Mouse (Mus musculus): ENCODE data around the gene Heatr5b. TPM values are rescaled to one million over a fixed set of nuclear protein-coding genes. Genes with fewer than 3 reads are reported as not detected.
A peak's percentile ranks its signal among the peaks of the same experiment; 100 is the strongest.

Heatr5b gene
- 12.7 and 13.2 TPM in 2 replicates for polyA plus RNA-seq (2015; fragmentation: Nextera tagmentation; extraction: Ambion mirVana)

DNA sequence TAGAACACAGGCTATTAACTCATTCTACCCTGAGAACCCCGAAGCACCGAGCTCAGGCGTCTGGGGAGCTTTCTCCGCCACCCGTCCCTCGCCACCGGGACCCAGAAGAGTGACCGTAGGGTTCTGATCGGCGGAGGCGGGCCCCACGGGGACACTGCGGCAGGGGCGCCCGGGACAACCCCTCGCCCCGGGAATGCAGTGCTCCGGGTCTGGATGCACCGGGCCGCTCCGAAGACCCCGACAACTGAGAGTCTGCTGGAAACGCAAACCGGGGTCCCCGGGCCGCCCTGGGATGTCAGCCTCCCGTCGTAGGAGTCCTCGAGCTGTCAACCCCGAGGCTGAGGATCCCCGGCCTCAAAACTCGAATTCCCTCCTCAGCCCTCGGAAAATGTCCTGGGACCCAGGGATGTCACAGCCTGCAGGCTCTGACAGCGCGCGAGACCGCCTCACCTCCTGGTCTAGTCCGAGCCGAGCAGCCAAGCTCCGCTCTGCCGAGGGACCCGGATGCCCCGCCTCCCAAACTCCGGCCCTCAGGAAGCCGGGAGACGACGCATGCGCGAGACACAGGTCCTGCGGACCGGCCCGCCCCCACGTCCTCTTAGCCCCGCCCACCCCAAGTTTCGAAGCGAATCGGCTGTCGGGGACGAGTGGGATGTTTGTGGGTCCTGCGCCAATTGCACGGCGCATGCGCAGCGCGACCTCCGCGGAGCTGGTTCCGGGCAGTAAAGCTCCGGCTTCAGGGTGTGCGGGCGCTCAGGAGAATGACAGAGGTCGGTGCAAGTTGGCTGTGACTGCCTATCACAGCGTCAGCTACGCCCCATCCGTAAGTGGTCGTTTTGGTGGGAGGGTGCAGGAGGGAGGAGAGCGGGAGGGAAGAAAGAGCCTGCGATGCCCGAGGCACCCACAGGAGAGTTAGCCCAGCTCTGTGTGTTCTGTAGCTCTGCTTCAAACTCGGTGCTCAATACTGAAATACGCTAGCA lies at the start of gene Heatr5b, which contains the start of gene Gpatch11:
Gene Heatr5b, minus strand, starts transcription at position 509 of the 980 bp plus-strand sequence.
Gene Gpatch11, plus strand, starts transcription at position 712 of the 980 bp plus-strand sequence.
- Histone ChIP-seq H3K4me3 (peak within 1 kb of the TSS; percentile 73), H3K36me3 (peaks cover 16% of the 10 kb centered on the region), H3K27me3 (no peaks in the 10 kb centered on the region), H3K4me1 (0 out of 2 replicates have a peak, but pooled peaks cover 3% of the 10 kb centered on the region), H3K27ac (peak within 1 kb of the TSS; percentile 83), H3K9ac (peak within 1 kb of the TSS; percentile 86), H3K9me3 (no peaks in the 10 kb centered on the region), H3K4me2 (peak within 1 kb of the TSS; percentile 85)
- under 1% methylated on average over 80 of the region's 81 CpGs for WGBS
- peak; percentile 98 for ATAC-seq (ENCODE audit: borderline replicate concordance, extremely low read depth, low FRiP score, low TSS enrichment)

DNA sequence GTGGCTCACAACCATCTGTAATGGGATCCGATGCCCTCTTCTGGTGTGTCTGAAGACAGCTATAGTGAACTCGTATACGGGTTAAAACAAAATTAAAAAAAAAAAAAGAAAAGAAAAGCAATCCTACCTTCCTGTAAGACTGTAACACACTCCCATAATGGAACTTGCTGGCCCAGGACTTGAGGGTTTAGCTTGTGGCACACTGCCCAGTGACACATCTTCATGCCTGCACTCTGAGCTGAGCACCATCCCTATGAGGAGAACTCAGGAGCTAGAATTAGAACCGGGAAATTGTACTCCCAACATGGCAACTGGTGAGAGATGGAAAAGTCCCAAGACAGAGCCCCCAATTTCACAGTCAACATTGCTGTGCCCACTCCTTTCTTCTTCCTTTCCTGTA lies 48.1 kb upstream of the Heatr5b start:
- no peak for ATAC-seq (ENCODE audit: borderline replicate concordance, extremely low read depth, low FRiP score, low TSS enrichment)
- H3K9ac ChIP-seq: no peak overlapping the region
- WGBS: 81% methylated on average over 4 of the region's 4 CpGs

DNA sequence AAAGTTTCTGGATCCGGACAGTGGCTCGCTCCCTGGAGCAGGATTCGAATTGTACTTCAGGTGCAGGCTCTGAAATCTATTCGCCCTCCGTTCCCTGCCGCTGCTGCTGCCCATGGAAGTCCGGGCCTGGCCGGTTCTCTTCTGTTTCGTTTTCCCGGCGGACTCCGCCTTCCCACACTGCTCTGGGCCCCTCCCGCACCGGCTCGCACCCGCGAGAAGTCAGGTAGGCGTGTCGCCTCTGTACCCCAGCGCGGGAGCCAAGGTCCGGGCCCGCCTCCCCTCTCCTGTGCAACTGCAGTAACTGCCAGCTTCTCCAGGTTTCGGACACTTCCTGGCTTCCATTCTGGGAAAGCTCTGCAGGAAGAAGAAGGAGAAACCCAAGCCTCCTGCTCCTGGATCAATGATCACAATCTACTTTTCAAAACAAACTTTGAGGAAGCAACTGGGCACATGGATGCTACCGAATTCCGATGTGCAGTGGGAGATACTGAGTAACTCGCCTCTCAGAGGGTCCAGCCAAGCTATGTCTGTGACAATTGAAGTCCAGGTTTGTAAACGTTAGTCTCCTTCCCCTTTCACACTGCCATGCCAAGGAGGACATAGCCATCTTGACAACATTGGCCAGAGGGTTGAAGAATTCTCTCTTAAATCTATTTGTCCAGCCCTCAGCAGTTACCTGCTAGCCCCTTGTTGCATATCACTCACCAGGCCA lies 47.4 kb upstream of the Heatr5b start, which contains the start of gene Eif2ak2:
Gene Eif2ak2, minus strand, starts transcription at position 173 of the 712 bp plus-strand sequence.
- peak; percentile 97 for ATAC-seq (ENCODE audit: borderline replicate concordance, extremely low read depth, low FRiP score, low TSS enrichment)
- Histone ChIP-seq H3K9me3 (no peaks in the 10 kb centered on the region), H3K27me3 (no peaks in the 10 kb centered on the region), H3K4me1 (peaks cover 15% of the 10 kb centered on the region; the same call in 1 of the 2 replicates), H3K4me3 (peak within 1 kb of the TSS; percentile 72), H3K4me2 (peak within 1 kb of the TSS; percentile 72), H3K27ac (peak within 1 kb of the TSS; percentile 91), H3K36me3 (peaks cover 10% of the 10 kb centered on the region; the same call in 1 of the 2 replicates), H3K9ac (peak within 1 kb of the TSS; percentile 74)
- WGBS: under 1% methylated on average over 28 of the region's 28 CpGs

More for the DNA sequence above, 48.1 kb upstream of the Heatr5b start:
- Histone ChIP-seq H3K36me3 (peaks cover 3% of the 10 kb centered on the region; the same call in 1 of the 2 replicates), H3K9me3 (no peaks in the 10 kb centered on the region), H3K4me1 (peaks cover 15% of the 10 kb centered on the region; the same call in 1 of the 2 replicates), H3K27ac (no peak overlapping the region), H3K4me2 (no peak overlapping the region), H3K27me3 (no peaks in the 10 kb centered on the region), H3K4me3 (no peak overlapping the region)

DNA sequence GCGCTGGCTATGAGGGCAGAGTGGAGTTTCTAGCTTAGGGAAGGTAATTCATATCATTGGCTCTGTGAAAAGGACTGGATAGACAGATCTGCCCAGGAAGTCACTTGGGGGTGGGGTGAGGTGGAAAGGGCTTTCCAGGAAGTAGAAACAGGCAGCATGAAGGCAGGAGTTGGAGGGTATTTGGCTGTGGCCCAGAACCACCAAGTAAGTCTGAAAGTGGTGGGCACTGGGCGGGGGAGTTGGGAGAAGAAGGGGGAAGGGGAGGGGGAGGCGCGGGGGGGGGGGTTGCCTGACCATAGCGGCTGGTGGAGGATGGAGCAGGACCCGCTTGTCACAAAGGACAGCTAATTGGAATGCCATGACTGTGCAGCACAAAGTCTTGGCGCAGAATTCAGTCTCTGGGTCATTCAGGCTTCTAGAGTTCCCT lies 46.7 kb upstream of the Heatr5b start:
- Histone ChIP-seq H3K36me3 (peaks cover 12% of the 10 kb centered on the region; the same call in 1 of the 2 replicates), H3K4me2 (peak overlapping the region; percentile 72), H3K27ac (peak overlapping the region; percentile 91), H3K4me1 (peaks cover 15% of the 10 kb centered on the region; the same call in 1 of the 2 replicates), H3K9me3 (no peaks in the 10 kb centered on the region), H3K9ac (peak overlapping the region; percentile 74), H3K27me3 (no peaks in the 10 kb centered on the region), H3K4me3 (peak overlapping the region; percentile 72)
- WGBS: 19% methylated on average over 3 of the region's 7 CpGs
- ATAC-seq (ENCODE audit: borderline replicate concordance, extremely low read depth, low FRiP score, low TSS enrichment): peak; percentile 44

DNA sequence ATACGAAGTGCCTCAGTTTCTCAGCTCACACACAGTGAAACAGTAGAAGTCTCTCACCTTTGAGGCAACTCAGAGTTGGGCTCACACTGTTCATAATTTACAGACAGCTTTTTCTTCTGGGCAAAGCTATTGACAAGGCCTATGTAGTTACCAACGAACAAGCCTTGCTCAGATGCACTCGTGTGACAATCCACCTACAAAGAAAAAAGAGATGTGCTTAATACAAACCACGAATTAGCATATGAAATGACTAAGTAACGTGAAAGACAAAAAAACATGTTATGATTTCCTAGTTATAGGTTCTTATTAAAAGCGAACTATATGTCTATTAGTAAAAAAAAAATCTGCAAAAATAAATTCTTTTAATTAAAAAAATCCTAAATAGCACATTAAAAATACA lies 38.7 kb upstream of the Heatr5b start:
- 90% methylated on average over 6 of the region's 6 CpGs for WGBS
- Histone ChIP-seq H3K4me2 (no peak overlapping the region), H3K9me3 (no peaks in the 10 kb centered on the region), H3K9ac (no peak overlapping the region), H3K4me3 (no peak overlapping the region), H3K36me3 (peaks cover 31% of the 10 kb centered on the region), H3K27me3 (no peaks in the 10 kb centered on the region), H3K4me1 (no peaks in the 10 kb centered on the region), H3K27ac (no peak overlapping the region)
- ATAC-seq (ENCODE audit: borderline replicate concordance, extremely low read depth, low FRiP score, low TSS enrichment): no peak

DNA sequence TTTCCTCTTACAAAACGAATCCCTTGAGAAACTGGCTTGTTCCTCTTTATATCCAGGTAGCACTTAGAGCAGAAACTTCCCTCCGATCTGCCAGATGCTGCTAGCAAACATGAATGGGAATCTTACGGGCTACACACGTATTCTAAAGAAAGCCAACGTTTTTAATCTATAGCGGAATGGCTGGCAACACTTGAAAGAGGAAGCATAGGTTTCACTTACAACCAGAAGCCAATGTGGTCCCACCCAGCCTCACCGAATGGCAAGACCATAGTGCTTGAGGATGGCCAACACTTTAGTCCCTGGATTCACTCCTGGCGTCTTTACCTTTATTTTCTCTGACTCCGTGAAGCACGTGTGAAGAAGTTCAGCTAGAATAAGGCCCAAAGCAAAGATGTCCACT lies 21.1 kb upstream of the Heatr5b start:
- WGBS: 83% methylated on average over 10 of the region's 10 CpGs
- Histone ChIP-seq H3K9ac (no peak overlapping the region), H3K27me3 (no peaks in the 10 kb centered on the region), H3K36me3 (peaks cover 17% of the 10 kb centered on the region), H3K9me3 (no peaks in the 10 kb centered on the region), H3K4me2 (no peak overlapping the region), H3K27ac (no peak overlapping the region), H3K4me3 (no peak overlapping the region), H3K4me1 (no peaks in the 10 kb centered on the region)
- no peak for ATAC-seq (ENCODE audit: borderline replicate concordance, extremely low read depth, low FRiP score, low TSS enrichment)

DNA sequence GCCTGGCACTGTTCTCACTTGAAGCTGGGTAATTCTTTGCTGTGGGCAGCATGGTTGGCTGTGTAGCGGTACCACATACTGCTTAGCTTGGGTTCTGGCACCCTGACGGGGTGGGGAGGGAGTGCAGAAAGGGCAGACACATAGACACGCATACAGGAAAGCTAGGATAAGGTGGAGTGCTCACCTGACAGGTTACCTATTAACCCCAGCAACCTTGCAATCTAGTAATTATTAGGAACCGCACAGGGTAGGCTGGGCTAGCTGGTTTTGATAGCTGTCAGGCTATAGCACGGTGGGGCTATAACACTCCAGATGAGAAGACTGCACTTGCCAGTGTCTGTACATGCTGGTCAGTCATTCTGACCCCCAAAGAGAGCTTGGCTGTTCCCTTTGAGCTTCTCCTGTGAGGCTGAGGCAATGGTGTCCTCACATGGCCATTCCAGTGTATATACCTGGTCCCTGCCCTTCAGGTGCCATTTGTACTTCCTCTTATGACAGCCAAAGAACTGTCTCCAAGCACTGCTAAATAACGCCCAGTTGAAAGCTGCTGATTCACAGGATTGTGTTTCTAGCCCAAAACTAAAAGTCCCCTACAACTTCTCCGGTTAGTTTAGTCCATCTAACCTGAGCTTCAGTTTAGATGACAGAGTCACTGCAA lies 7.2 kb upstream of the Heatr5b start:
- no peak overlapping the region for H3K4me3 ChIP-seq
- no peak for ATAC-seq (ENCODE audit: borderline replicate concordance, extremely low read depth, low FRiP score, low TSS enrichment)
- no peaks in the 10 kb centered on the region for H3K4me1 ChIP-seq
- no peak overlapping the region for H3K9ac ChIP-seq
- no peak overlapping the region for H3K4me2 ChIP-seq
- H3K36me3 ChIP-seq: peaks cover 60% of the 10 kb centered on the region
- H3K9me3 ChIP-seq: no peaks in the 10 kb centered on the region
- 87% methylated on average over 7 of the region's 7 CpGs for WGBS
- no peak overlapping the region for H3K27ac ChIP-seq
- H3K27me3 ChIP-seq: no peaks in the 10 kb centered on the region

DNA sequence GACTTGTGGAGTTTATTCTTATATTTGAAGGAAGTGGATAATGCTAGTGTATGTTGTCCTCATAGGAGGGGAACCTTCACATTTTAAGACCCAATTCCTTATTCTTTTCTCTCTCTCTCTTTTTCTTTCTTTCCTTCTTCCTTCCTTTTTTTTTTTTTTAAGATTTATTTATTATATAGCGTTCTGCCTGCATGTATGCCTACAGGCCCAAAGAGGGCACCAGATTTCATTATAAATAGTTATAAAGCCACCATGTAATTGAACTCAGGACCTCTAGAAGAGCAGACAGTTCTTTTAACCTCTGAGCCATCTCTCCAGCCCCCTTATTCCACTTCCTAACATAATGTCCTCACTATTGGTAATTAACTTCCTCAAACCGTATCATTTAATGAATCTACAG lies 892 bp upstream of the Heatr5b start:
- Histone ChIP-seq H3K4me1 (0 out of 2 replicates have a peak, but pooled peaks cover 3% of the 10 kb centered on the region), H3K4me2 (peak overlapping the region; percentile 71), H3K27ac (peak overlapping the region; percentile 81), H3K9me3 (no peaks in the 10 kb centered on the region), H3K36me3 (peaks cover 19% of the 10 kb centered on the region), H3K4me3 (peak overlapping the region; percentile 73), H3K9ac (peak overlapping the region; percentile 50), H3K27me3 (no peaks in the 10 kb centered on the region)
- 26% methylated on average over 2 of the region's 2 CpGs for WGBS
- no peak for ATAC-seq (ENCODE audit: borderline replicate concordance, extremely low read depth, low FRiP score, low TSS enrichment)

DNA sequence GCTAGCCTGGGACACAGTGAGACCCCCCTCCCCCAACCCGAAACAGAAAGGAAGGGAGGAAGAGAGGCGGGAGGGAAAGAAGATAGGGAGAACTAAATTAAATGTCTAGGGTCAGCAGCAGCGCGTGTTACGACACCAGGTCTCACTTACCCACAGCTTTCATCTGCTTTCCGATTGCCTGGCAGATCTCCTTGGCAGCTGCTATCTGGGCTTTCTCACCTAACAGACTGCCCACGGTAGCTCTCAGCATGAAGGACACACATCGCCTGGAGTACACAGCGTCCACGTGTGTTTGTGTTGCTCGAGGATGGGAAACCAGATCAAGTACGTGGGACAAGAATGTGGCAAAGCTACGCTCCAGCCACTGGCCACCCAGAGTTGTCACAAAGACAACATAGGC lies 10.8 kb downstream of the Heatr5b start:
- no peak overlapping the region for H3K27ac ChIP-seq
- no peaks in the 10 kb centered on the region for H3K4me1 ChIP-seq
- peaks cover 34% of the 10 kb centered on the region; the same call in 1 of the 2 replicates for H3K36me3 ChIP-seq
- H3K9me3 ChIP-seq: no peaks in the 10 kb centered on the region
- no peak overlapping the region for H3K4me3 ChIP-seq
- H3K4me2 ChIP-seq: no peak overlapping the region
- ATAC-seq (ENCODE audit: borderline replicate concordance, extremely low read depth, low FRiP score, low TSS enrichment): no peak
- 80% methylated on average over 13 of the region's 13 CpGs for WGBS
- H3K9ac ChIP-seq: no peak overlapping the region
- no peaks in the 10 kb centered on the region for H3K27me3 ChIP-seq

DNA sequence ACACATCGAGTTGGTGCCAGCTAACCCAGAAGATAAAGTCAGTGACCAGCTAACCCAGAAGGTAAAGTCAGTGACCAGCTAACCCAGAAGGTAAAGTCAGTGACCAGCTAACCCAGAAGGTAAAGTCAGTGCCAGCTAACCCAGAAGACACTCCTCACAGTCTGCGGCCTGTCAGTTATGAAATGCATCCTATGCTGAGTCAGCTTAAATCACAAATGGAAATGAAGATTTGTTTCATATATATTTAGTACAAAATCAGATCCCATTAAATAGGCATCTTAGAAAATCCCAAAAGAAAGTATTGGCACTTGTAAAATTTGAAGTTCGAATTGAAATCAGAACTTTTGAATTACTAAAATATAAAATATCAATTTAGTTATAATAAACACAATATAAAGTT lies 25.6 kb downstream of the Heatr5b start:
- no peak overlapping the region for H3K4me3 ChIP-seq
- no peak overlapping the region for H3K27ac ChIP-seq
- H3K36me3 ChIP-seq: peaks cover 13% of the 10 kb centered on the region
- H3K4me2 ChIP-seq: no peak overlapping the region
- no peaks in the 10 kb centered on the region for H3K4me1 ChIP-seq
- H3K9ac ChIP-seq: no peak overlapping the region
- H3K9me3 ChIP-seq: no peaks in the 10 kb centered on the region
- no peaks in the 10 kb centered on the region for H3K27me3 ChIP-seq
- ATAC-seq (ENCODE audit: borderline replicate concordance, extremely low read depth, low FRiP score, low TSS enrichment): no peak
- 89% methylated on average over 3 of the region's 3 CpGs for WGBS

DNA sequence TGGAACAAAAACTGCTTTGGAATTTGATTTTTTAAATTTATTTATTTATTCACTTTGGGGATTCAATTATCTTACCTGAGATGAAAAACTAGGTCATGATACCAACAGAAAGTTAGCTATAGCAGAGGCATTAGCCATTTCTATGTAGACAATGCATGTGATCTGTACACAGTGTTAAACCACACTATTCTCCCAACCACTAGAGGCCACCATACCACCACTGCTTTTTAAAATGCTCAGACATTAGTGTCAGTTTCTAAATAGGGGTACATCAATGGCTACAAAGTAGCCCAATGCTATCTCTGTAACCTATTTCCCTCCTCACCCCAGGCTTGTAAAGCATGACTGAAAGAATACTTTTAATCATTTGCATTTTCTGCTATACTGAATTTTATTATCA lies 26.1 kb downstream of the Heatr5b start:
- H3K4me3 ChIP-seq: no peak overlapping the region
- H3K4me1 ChIP-seq: no peaks in the 10 kb centered on the region
- no peaks in the 10 kb centered on the region for H3K9me3 ChIP-seq
- no peak for ATAC-seq (ENCODE audit: borderline replicate concordance, extremely low read depth, low FRiP score, low TSS enrichment)
- H3K4me2 ChIP-seq: no peak overlapping the region
- H3K27me3 ChIP-seq: no peaks in the 10 kb centered on the region
- H3K36me3 ChIP-seq: peaks cover 16% of the 10 kb centered on the region
- no peak overlapping the region for H3K27ac ChIP-seq
- H3K9ac ChIP-seq: no peak overlapping the region
